Mouse (Mus musculus): ENCODE data around the gene Rftn1.

The Rftn1 gene

DNA sequence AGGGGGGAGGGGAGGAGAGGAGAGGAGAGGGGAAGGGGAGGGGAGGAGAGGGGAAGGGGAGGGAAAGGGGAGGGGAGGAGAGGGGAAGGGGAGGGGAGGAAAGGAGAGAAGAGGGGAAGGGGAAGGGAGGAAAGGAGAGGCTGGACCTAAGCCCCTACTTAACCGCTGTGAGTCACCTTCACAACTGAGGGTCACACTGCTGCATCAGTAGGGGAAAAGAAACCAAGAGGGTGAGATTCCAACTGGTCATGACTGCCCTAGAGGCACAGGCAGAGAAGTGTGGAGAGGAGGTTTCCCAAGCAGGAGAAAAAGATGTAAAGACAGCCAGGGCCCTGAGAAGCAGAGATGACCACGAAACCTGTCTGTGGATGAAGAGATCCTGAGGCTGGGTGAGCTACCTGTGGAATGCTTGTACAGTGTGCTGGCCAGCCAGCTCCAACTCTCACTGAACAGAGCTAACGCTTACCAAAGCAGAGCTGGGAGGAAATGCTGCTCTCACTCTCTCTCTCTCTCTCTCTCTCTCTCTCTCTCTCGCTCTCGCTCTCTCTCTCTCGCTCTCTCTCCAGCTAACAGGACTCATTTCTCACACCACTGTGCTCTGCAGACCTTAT lies 19.4 kb downstream of the Rftn1 start:
- no peak for DNase-seq (ENCODE audit: low spot score in 2 of 2)

DNA sequence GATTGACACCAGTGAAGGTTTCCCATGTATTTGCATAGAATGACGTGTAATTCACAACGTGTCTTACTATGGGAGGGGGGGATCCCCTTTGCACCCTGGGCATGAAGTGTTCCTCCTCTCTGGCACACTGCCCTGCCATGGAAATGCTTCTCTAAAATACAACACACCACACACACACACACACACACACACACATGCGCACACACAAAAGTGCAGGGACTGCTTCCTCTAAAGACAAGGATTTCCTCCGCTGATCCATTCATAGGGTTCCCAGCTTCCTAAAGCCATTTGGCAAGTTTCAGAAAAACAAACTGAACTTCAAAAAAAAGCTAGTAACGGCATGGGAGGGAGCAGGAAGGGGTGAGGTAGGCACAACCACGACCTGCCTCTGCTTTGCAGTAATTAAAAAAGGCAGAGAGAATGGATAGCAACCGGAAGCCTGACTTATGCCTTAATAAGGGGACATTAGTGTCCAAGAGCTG lies 20.5 kb downstream of the Rftn1 start:
- DNase-seq (ENCODE audit: low spot score in 2 of 2) = no peak

DNA sequence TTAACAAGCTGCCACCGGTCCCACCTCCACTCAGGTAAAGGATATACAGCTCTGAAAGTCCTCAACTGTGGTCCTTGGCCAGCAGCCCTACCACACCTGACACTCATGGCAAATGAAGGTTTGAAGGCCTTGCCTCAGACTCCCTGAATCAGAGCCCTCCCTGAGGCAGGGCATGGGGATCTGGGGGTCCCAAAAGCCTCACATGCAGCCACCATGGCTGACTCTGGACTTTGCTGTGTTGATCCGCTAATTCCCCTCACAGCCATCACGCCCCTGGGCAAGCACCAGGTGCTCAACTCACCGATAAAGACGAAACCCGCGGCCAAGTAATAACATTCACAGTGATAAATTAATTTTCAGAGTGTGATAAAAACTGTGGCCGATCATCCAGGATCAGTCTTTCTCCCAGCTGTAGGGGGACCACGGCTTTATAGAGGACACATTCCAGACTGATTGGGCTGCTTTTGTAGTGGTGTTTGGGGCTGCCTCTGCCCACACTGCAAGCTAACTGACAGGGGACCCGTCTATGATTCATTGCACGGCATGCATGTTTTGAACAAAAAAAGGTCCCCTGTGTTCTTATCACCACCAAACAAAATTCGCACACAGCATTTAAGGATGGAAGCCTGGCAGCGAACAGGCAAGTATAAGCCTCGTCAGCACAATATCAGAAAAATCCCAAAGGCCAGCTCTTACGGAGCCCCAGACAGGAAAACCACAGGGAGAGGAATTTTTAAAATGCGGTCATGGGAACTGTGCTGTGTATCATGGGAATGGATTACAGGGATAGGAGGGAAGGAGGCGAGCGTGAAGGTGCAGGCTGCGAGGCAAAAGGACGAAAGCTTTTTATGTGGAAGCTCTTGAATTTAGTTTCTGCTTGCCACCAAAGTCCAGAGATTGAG lies 29.3 kb downstream of the Rftn1 start:
- no peak for DNase-seq (ENCODE audit: low spot score in 2 of 2)

DNA sequence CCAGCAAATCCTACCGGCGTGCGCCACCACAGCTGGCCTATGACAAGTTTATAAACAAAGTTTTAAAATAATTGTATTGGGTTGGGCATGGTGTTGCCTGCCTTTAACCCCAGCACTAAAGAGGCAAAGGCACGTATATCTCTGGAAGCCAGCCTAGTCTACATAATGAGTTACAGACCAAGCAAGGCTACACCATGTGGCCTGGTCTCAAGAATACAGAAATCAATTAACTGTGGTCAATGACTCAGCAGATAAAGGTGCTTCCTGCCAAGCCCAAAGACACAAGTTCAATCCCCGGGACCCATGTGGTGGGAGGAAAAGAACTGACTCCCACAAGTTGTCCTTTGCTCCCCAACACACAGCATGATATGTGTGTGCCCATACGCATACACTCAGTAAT lies 30.1 kb downstream of the Rftn1 start:
- no peak for DNase-seq (ENCODE audit: low spot score in 2 of 2)

DNA sequence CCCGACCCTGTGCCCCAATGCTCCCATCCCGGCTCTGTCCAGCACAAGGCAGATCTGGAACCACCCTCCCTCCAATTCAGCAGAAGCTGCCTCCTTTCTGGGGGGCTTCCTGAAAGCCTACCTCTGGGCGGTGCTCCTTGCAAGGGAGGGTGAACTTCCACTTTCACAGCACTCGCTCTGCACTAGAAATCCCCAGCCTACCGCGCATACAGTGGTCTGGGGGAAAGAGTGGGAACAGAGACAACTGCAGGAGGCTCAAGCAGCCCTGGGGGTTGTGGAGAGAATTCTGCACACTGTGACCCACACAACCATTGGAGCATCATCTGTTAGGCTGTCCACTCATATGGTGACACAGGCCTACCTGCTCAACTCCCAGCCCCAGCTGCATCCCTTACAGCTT lies 30.7 kb downstream of the Rftn1 start:
- DNase-seq (ENCODE audit: low spot score in 2 of 2) = no peak

DNA sequence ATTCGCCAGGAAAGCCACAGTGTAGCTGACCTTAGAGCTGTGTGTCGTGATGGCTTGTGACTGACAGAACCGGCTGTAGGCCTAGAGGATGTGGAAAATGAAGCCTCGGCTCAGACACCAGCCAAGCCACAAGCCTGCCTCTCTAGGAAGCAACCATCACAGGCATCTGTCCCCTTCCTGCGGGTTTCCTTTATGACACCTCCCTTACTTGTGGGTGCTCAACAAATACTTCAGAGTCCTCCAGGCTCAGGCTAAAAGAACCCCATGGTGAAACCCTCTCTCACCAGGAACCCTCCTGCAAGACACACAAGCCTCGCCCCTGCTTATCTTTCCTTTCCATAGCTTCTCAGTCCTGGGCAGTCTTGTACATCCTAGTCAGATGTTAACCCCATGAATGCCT lies 31.9 kb downstream of the Rftn1 start:
- peak in 1 of 2 experiments; percentile 29 for DNase-seq (ENCODE audit: low spot score in 2 of 2)

DNA sequence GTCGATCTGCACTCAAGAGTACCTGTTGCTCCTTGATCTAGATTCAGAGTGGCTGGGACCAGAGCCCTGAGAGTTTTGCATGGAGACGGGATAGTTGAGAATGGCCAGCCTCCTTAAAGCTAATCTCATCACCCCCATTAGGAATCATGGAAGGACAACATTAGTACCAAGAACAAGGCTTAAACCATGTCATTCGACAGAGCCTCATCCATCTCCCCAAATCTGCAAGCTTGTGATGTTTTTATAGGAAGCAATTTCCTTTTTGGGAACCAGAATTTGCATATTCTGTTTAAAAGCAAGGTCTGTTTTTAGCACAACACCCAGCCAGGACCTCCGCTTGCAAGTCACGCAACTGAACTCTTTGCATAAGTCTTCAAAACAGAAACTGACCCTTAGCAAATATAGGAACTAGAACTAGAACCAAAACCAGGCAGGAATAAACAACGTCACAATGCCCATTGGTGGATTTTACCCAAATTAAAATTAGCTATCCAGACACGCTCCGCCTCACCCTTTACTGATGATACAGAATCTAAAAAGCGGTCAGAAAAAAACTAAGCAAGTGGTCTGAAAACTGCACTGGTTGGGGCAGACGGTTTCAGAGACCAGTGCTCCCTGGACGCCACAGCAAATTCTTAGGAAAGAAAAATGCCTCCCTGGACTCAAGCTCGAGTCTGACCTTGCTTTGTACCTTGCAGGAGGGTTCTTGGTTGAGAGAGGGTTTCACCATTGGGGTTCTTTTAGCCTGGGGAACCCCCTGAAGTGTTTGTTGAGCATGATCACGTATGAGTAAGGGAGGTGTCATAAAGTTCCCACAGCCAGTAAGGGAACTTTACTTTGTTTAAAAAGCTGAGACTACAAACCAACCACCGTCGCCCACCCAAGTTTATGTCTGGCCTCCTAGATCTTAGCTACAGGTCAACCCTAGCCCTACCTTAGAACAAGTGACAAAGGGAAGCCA lies 33.0 kb downstream of the Rftn1 start:
- DNase-seq (ENCODE audit: low spot score in 2 of 2) = no peak

DNA sequence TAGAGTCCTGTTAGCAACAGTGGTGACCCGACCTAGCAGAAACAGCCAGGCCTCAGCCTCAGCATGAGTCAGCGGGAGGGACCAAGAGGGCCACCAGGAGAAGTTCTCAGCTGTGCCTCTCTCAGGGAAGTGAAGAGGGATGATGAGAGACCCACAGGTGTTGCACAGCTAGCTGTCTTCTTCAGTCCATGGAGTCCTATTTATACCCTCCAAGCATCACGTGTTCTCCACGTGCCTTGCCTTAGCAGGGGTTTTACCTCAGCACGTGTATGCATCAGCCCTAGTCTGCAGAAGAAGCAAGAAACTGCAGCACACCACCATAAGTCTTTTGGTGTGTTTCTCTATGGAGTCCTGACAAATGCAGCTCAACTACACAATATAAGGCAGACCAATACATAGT lies 38.4 kb downstream of the Rftn1 start:
- DNase-seq (ENCODE audit: low spot score in 2 of 2) = no peak

DNA sequence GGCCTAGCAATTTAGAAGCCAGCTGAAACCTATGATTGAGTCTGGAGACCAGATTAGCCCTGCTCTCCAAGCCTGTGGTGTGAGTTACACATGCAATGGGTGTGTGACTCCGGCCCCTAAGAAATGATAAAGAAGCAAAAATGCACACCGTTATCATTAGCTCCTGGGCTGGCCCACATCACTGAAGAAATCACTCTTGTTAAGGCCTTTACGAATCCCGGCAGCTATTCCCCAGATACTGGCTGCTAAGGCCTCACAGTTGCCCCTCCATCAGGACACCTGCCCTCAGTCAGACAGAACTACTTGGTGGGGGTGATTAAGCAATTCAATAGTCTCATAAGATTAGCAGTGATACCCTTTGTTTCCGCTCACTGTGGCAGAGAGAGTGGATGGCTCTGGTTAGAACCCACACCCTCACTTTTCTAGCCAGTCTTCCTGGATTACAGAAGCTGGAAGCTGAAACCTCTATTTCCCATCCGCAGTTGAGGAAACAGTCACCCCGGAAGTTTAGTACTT lies 39.2 kb downstream of the Rftn1 start:
- no peak for DNase-seq (ENCODE audit: low spot score in 2 of 2)

DNA sequence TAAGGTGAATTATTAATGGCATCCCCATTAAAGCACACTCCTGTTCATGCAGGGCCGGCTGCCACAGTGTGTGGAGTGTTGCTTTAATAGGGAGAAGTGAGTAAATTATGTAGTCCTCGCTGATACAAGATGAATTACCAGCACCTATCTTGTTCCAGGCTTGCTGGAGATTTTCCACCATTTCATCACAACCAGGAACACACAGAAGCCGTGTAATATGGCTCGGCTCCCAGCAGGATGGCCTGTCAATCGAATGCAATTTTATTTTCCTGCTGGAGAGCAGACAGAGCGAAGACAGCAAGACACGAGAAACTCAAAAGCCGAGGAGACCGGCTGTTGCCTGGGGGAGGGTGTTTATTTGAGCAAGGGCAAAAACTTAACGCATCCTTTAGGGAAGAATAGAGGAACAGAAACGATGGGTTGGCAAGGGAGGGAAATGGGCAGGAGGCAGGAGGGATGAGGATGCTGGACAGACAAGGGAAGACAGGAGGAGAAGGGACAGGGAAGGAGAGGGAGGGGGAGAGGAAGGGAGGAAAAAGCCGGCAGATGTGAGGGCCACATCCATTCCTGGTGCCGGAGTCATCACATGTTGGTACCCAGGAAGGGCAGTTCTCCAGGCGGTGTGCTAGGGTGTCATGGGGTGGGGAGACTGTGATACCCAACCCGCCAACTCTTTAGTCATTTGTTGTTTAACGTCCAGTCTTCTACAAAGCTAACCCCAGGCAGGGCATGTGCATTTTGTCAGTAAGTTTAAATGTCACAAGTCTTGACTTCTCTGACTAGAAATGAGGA lies 39.9 kb downstream of the Rftn1 start:
- DNase-seq (ENCODE audit: low spot score in 2 of 2) = no peak

DNA sequence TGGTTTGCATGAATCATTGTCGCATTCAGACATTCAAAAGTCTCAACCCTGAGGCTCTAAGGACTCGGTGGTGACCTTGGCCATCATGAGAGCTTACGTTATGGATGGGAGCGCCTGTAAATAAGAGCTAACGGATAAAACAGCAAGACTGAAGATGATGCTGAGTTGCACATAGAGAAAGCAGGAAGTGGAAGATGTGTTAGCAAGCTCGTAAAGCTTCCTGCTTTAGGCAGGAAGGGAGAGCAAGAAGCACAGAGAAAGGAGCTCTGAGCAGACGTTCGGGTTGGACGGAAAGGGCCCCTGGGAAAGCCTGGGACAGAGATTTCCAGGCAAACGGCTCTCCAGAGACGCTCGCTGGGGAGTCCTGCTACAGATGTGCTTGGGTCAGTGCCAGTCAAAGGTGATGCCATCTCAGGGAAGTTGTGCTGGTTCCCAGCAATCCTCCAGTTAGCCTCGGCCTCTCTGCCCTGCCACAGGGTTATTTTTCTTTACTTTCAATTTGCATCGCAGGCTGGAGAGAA lies 40.7 kb downstream of the Rftn1 start:
- DNase-seq (ENCODE audit: low spot score in 2 of 2) = no peak

DNA sequence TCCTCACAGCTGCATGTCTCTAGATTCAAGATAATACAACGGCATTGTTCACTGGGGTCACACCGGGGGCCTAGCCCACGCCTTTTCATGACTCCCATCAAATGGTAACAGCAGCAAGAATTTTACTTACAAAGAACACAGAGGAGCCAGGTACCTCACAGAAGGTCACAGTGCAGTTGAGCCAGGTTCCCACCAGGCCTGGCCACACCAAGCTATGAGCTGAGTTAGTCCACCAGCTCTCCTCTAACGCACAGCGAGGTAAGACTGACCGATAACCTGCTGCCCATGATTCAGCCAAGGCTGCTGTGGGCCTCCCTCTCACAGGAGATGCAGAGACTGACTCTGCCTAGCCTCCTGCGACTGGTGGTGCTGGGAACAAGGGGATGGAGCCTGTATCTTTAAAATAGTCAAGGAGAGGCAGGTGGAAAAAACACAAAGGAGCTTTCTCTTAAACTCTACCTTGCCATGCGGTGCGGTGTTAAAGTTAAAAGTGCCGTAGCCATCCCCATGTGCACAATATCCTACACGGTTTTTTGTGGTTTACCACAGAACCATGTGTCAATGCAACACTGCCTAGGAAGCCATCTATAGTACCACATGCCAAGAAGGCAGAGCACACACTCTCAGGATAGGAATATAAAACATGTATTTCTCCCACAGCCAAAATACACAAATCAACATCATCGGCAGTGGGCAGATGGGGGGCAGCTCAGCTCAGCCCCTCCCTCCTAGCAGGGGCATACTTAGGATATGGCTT lies 42.5 kb downstream of the Rftn1 start:
- no peak for DNase-seq (ENCODE audit: low spot score in 2 of 2)

DNA sequence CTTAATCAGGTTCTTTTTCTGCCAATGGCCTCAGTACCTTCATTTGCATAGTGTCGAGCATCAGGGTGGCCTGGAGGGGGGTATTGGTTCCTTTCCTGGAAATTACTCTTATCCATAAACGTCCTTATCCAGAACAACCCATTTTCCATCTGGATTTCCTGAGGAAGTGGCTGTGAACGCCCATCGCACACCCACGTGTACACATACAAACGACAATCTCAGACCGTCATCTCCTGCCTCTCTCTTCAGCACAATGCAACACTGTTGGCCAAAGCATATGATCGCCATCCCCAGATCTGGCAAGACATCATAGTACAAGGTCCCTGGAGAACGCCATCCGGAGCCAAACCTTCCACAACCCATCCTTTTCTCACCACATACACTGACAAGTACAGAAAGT lies 47.1 kb downstream of the Rftn1 start:
- DNase-seq (ENCODE audit: low spot score in 2 of 2) = no peak

DNA sequence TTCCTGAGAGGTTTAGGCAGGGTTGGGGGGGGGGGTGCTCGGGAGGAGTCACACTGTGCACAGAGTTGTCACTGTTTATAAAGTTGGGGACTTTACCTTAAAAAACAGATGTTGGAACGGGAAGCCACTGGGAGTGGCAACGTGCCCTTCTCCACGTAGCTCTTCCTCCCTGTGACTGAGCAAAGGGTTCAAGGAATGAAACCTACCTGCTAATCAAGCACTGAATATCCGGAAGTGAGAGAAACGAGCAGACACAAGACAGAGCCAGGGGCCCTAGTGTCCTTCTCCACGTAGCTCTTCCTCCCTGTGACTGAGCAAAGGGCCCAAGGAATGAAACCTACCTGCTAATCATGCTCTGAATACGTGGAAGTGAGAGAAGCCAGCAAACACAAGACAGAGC lies 47.9 kb downstream of the Rftn1 start:
- DNase-seq (ENCODE audit: low spot score in 2 of 2) = no peak

DNA sequence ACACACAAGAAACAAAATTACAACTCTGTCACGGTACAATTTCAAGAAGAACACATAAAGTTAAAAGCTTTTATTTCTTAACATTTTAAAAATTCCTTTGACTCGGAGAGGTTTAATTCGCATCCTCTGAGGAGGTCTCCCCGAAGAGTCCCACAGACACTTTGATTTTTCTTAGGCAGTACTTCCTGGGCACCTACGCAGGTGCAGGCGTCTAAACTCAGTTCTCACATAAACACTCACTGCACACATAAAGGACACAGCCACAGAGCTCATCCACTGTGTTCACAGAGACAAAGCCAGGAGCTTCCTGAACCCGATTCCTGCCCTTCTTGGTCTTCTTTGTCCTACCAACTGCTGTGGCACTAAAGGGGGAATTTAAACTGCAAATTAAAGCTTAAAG lies 48.3 kb downstream of the Rftn1 start:
- DNase-seq (ENCODE audit: low spot score in 2 of 2) = no peak

DNA sequence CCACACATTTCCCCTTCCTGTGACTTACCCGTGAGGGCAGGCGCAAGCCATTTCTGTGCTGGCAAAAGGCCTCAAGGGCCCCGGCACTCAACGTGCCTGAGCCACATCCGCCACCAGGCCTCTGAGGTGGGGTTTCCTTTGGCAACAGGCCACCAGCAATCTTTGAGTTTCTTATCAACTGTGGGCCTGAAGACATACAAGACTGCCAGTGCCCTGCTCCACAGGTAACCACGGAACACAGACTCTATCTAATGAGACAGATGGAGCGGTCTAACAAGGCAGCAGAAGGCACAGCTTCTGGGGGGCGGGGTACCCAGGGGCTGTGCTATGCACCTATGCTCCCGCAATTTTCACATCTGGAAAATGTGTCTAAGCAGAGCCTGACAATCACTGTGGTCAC lies 54.4 kb downstream of the Rftn1 start:
- peak; percentile 52 to 69 for DNase-seq (ENCODE audit: low spot score in 2 of 2)

DNA sequence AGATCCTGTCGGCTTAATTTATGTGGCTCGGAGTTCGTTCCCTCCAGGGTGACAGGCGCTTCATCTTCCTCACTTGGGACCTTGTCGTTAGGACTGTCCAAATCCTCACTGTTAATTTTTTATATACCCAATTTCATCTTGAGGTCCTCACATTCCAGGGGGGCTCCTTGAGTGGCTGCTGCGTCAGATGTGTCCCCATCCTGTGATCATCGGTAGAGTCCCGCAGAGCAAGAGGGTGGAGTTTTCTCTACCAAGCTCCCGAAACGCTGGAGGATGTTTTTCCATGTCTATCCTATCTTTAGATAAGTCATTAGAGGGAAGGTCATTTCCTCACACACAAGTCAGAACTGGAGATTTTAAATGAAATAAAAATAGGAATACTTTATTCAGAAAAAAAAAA lies 55.0 kb downstream of the Rftn1 start:
- DNase-seq (ENCODE audit: low spot score in 2 of 2) = no peak

DNA sequence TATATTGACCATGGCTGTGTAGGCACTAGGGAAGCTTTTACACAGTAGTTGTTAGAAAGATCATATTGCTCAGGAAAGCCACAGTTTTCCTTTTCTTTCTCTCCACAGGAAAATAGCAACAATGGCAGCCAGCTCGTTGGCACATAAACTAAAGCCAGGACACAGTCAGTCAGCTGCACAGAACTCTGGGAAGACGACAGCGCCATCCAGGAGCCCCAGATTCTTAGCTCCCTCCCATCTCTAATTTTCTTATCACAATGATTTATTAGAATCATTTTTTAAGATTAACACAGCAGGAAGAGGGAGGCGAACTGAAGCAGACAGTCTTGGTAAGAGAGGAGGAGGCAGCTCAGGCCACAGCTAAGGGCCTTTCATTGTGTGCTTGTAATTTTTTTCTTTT lies 58.8 kb downstream of the Rftn1 start:
- DNase-seq (ENCODE audit: low spot score in 2 of 2) = no peak

DNA sequence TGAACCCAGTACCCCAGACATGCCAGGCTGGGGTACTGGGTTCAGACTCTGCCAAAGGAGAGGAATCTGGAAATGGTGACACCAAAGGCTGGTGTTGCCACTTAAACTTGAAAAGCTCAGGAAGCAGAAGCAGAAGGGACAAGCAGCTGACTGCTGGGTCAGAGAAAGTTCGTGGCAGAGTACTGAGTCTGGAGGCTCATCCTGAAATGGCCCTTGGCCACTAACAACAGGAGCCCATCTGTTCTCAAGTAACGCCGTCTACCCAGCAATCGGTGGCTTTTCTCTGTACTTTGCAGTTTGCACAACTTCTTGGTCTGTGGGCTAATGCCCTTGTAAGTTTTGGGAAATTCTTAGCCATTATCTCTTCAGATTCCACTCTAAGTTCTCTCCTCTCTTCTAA lies 60.1 kb downstream of the Rftn1 start:
- DNase-seq (ENCODE audit: low spot score in 2 of 2) = no peak

DNA sequence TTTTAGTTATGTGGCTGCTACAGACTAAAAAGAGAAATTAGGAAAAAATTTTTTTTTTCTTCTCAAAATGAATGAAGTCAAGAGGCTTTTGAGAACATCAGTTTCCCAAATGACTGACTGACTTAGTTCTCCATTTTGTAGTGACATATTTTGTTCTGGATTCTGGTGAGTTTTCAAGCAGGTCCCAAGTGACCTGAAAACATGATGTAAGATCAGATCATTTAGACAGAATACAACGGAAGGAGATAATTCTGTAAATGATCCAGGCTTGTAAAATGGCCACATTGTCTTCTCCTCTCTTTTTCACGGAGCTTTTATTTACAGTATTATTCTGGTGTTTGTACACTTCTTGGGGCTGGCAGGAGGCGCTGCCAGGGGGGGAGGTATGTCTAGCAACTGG lies 62.1 kb downstream of the Rftn1 start:
- DNase-seq (ENCODE audit: low spot score in 2 of 2) = no peak
